Mouse (Mus musculus): ENCODE results near the gene Pik3r6.

- TF ChIP-seq CTCF (IDR thresholded peaks at IDR 0.05; ENCODE audit: extremely low read depth, insufficient read depth, low read length) (no peak), POLR2A (IDR thresholded peaks at IDR 0.05; ENCODE audit: extremely low read depth, insufficient read depth, low read length) (no peak)
These were observed 62.2 kb downstream of the Pik3r6 start for GRCm38 (mm10) chr11:68565032-68565429.

Measured in cortical plate, adult 2 months (tissue).